Mouse (Mus musculus): ENCODE data around the gene Stambpl1. TPM values are rescaled to one million over a fixed set of nuclear protein-coding genes. Genes with fewer than 3 reads are reported as not detected.
"Not testable (repeated sequence)": the region's sequence is repeated elsewhere in the genome, so short reads cannot be mapped to it uniquely, and the experiment has no call there.

The Stambpl1 gene
- polyA plus RNA-seq, 1 experiment from 2014 or later, result 4.0 TPM

- Histone ChIP-seq H3K27ac (ENCODE audit: low read depth, low read length) (no peak overlapping the region), H3K9me3 (ENCODE audit: control insufficient read depth, low read length) (no peaks in the 10 kb centered on the region), H3K9ac (ENCODE audit: low read length) (no peak overlapping the region), H3K27me3 (ENCODE audit: control insufficient read depth, insufficient read depth, low read length) (0 out of 2 replicates have a peak, but pooled peaks cover 2% of the 10 kb centered on the region), H3K36me3 (ENCODE audit: control insufficient read depth, insufficient read depth, low read length) (no peaks in the 10 kb centered on the region), H3K4me3 (ENCODE audit: low read depth, low read length) (peak overlapping the region; percentile 61), H3K4me1 (ENCODE audit: control insufficient read depth, insufficient read depth, low read length) (no peaks in the 10 kb centered on the region), H3K4me2 (ENCODE audit: low read depth) (peak overlapping the region; percentile 93)
- no peak for DNase-seq (ENCODE audit: low spot score)
- ATAC-seq (ENCODE audit: insufficient read depth, low FRiP score, low TSS enrichment), result no peak
- WGBS, result 14% methylated on average over 9 of the region's 9 CpGs
Observed at GRCm38 (mm10) chr19:34193149-34193548, 1.1 kb downstream of the Stambpl1 start.

- no peak overlapping the region for H3K4me3 ChIP-seq (ENCODE audit: low read depth, low read length)
- 0 out of 2 replicates have a peak, but pooled peaks cover 2% of the 10 kb centered on the region for H3K27me3 ChIP-seq (ENCODE audit: control insufficient read depth, insufficient read depth, low read length)
- H3K4me1 ChIP-seq (ENCODE audit: control insufficient read depth, insufficient read depth, low read length), result no peaks in the 10 kb centered on the region
- H3K36me3 ChIP-seq (ENCODE audit: control insufficient read depth, insufficient read depth, low read length), result no peaks in the 10 kb centered on the region
- no peaks in the 10 kb centered on the region for H3K9me3 ChIP-seq (ENCODE audit: control insufficient read depth, low read length)
- no peak overlapping the region for H3K27ac ChIP-seq (ENCODE audit: low read depth, low read length)
- peak overlapping the region; percentile 7; the same call in 1 of the 2 replicates for H3K4me2 ChIP-seq (ENCODE audit: low read depth)
- H3K9ac ChIP-seq (ENCODE audit: low read length), result no peak overlapping the region
- DNase-seq (ENCODE audit: low spot score), result no peak
- WGBS, result 59% methylated on average over 9 of the region's 9 CpGs
- ATAC-seq (ENCODE audit: insufficient read depth, low FRiP score, low TSS enrichment), result no peak
Observed at GRCm38 (mm10) chr19:34193683-34194082, 1.7 kb downstream of the Stambpl1 start.

- no peak overlapping the region for H3K9ac ChIP-seq (ENCODE audit: low read length)
- H3K4me1 ChIP-seq (ENCODE audit: control insufficient read depth, insufficient read depth, low read length), result no peaks in the 10 kb centered on the region
- no peaks in the 10 kb centered on the region for H3K36me3 ChIP-seq (ENCODE audit: control insufficient read depth, insufficient read depth, low read length)
- no peak overlapping the region for H3K4me3 ChIP-seq (ENCODE audit: low read depth, low read length)
- DNase-seq (ENCODE audit: low spot score) (no peak), ATAC-seq (ENCODE audit: insufficient read depth, low FRiP score, low TSS enrichment) (no peak)
- WGBS, result 86% methylated on average over 6 of the region's 6 CpGs
- 0 out of 2 replicates have a peak, but pooled peaks cover 2% of the 10 kb centered on the region for H3K27me3 ChIP-seq (ENCODE audit: control insufficient read depth, insufficient read depth, low read length)
- H3K9me3 ChIP-seq (ENCODE audit: control insufficient read depth, low read length), result no peaks in the 10 kb centered on the region
- no peak overlapping the region for H3K27ac ChIP-seq (ENCODE audit: low read depth, low read length)
- no peak overlapping the region for H3K4me2 ChIP-seq (ENCODE audit: low read depth)
Observed at GRCm38 (mm10) chr19:34194132-34194745, 2.2 kb downstream of the Stambpl1 start.

- H3K9me3 ChIP-seq (ENCODE audit: control insufficient read depth, low read length), result no peaks in the 10 kb centered on the region
- no peaks in the 10 kb centered on the region for H3K4me1 ChIP-seq (ENCODE audit: control insufficient read depth, insufficient read depth, low read length)
- no peak overlapping the region for H3K9ac ChIP-seq (ENCODE audit: low read length)
- 0 out of 2 replicates have a peak, but pooled peaks cover 2% of the 10 kb centered on the region for H3K27me3 ChIP-seq (ENCODE audit: control insufficient read depth, insufficient read depth, low read length)
- no peak overlapping the region for H3K27ac ChIP-seq (ENCODE audit: low read depth, low read length)
- H3K4me3 ChIP-seq (ENCODE audit: low read depth, low read length), result no peak overlapping the region
- H3K36me3 ChIP-seq (ENCODE audit: control insufficient read depth, insufficient read depth, low read length), result no peaks in the 10 kb centered on the region
- 65% methylated on average over 2 of the region's 2 CpGs for WGBS
- no peak overlapping the region for H3K4me2 ChIP-seq (ENCODE audit: low read depth)
- ATAC-seq (ENCODE audit: insufficient read depth, low FRiP score, low TSS enrichment) (no peak), DNase-seq (ENCODE audit: low spot score) (no peak)
Observed at GRCm38 (mm10) chr19:34195031-34195430, 3.0 kb downstream of the Stambpl1 start.

- no peak for ATAC-seq (ENCODE audit: insufficient read depth, low FRiP score, low TSS enrichment)
- Histone ChIP-seq H3K4me3 (ENCODE audit: low read depth, low read length) (no peak overlapping the region), H3K27ac (ENCODE audit: low read depth, low read length) (no peak overlapping the region), H3K9me3 (ENCODE audit: control insufficient read depth, low read length) (no peaks in the 10 kb centered on the region), H3K9ac (ENCODE audit: low read length) (no peak overlapping the region), H3K4me2 (ENCODE audit: low read depth) (no peak overlapping the region), H3K27me3 (ENCODE audit: control insufficient read depth, insufficient read depth, low read length) (no peaks in the 10 kb centered on the region), H3K36me3 (ENCODE audit: control insufficient read depth, insufficient read depth, low read length) (no peaks in the 10 kb centered on the region), H3K4me1 (ENCODE audit: control insufficient read depth, insufficient read depth, low read length) (no peaks in the 10 kb centered on the region)
- WGBS, result 86% methylated on average over 1 of the region's 1 CpGs
- no peak for DNase-seq (ENCODE audit: low spot score)
Observed at GRCm38 (mm10) chr19:34198066-34198465, 6.0 kb downstream of the Stambpl1 start.

GRCm38 (mm10) chr19:34198901-34199300 lies 6.9 kb downstream of the Stambpl1 start:
- Histone ChIP-seq H3K9ac (ENCODE audit: low read length) (no peak overlapping the region), H3K36me3 (ENCODE audit: control insufficient read depth, insufficient read depth, low read length) (no peaks in the 10 kb centered on the region), H3K9me3 (ENCODE audit: control insufficient read depth, low read length) (no peaks in the 10 kb centered on the region), H3K4me3 (ENCODE audit: low read depth, low read length) (no peak overlapping the region), H3K27ac (ENCODE audit: low read depth, low read length) (no peak overlapping the region), H3K4me2 (ENCODE audit: low read depth) (no peak overlapping the region), H3K4me1 (ENCODE audit: control insufficient read depth, insufficient read depth, low read length) (no peaks in the 10 kb centered on the region), H3K27me3 (ENCODE audit: control insufficient read depth, insufficient read depth, low read length) (no peaks in the 10 kb centered on the region)
- 87% methylated on average over 4 of the region's 4 CpGs for WGBS
- DNase-seq (ENCODE audit: low spot score) (no peak), ATAC-seq (ENCODE audit: insufficient read depth, low FRiP score, low TSS enrichment) (no peak)

GRCm38 (mm10) chr19:34199488-34199887 lies 7.5 kb downstream of the Stambpl1 start:
- H3K27me3 ChIP-seq (ENCODE audit: control insufficient read depth, insufficient read depth, low read length), result no peaks in the 10 kb centered on the region
- H3K4me2 ChIP-seq (ENCODE audit: low read depth), result no peak overlapping the region
- no peaks in the 10 kb centered on the region for H3K4me1 ChIP-seq (ENCODE audit: control insufficient read depth, insufficient read depth, low read length)
- no peak overlapping the region for H3K27ac ChIP-seq (ENCODE audit: low read depth, low read length)
- no peak for ATAC-seq (ENCODE audit: insufficient read depth, low FRiP score, low TSS enrichment)
- DNase-seq (ENCODE audit: low spot score), result no peak
- H3K36me3 ChIP-seq (ENCODE audit: control insufficient read depth, insufficient read depth, low read length), result no peaks in the 10 kb centered on the region
- WGBS, result 74% methylated on average over 2 of the region's 2 CpGs
- no peaks in the 10 kb centered on the region for H3K9me3 ChIP-seq (ENCODE audit: control insufficient read depth, low read length)
- no peak overlapping the region for H3K9ac ChIP-seq (ENCODE audit: low read length)
- no peak overlapping the region for H3K4me3 ChIP-seq (ENCODE audit: low read depth, low read length)

GRCm38 (mm10) chr19:34202668-34203067 lies 10.6 kb downstream of the Stambpl1 start:
- Histone ChIP-seq H3K27ac (ENCODE audit: low read depth, low read length) (no peak overlapping the region), H3K4me3 (ENCODE audit: low read depth, low read length) (no peak overlapping the region), H3K27me3 (ENCODE audit: control insufficient read depth, insufficient read depth, low read length) (no peaks in the 10 kb centered on the region), H3K4me1 (ENCODE audit: control insufficient read depth, insufficient read depth, low read length) (no peaks in the 10 kb centered on the region), H3K9ac (ENCODE audit: low read length) (no peak overlapping the region), H3K4me2 (ENCODE audit: low read depth) (no peak overlapping the region), H3K9me3 (ENCODE audit: control insufficient read depth, low read length) (no peaks in the 10 kb centered on the region), H3K36me3 (ENCODE audit: control insufficient read depth, insufficient read depth, low read length) (no peaks in the 10 kb centered on the region)
- DNase-seq (ENCODE audit: low spot score) (no peak), ATAC-seq (ENCODE audit: insufficient read depth, low FRiP score, low TSS enrichment) (no peak)
- 84% methylated on average over 2 of the region's 2 CpGs for WGBS

GRCm38 (mm10) chr19:34206128-34206527 lies 14.1 kb downstream of the Stambpl1 start:
- H3K9ac ChIP-seq (ENCODE audit: low read length); H3K4me3 ChIP-seq (ENCODE audit: low read depth, low read length); DNase-seq (ENCODE audit: low spot score); ATAC-seq (ENCODE audit: insufficient read depth, low FRiP score, low TSS enrichment); H3K4me1 ChIP-seq (ENCODE audit: control insufficient read depth, insufficient read depth, low read length); H3K27ac ChIP-seq (ENCODE audit: low read depth, low read length); H3K36me3 ChIP-seq (ENCODE audit: control insufficient read depth, insufficient read depth, low read length); H3K9me3 ChIP-seq (ENCODE audit: control insufficient read depth, low read length); H3K27me3 ChIP-seq (ENCODE audit: control insufficient read depth, insufficient read depth, low read length); H3K4me2 ChIP-seq (ENCODE audit: low read depth): not testable (repeated sequence)
- 78% methylated on average over 4 of the region's 4 CpGs for WGBS
